Mouse (Mus musculus) liver, embryonic 11.5 days (tissue): ENCODE data around the gene Myo16. TPM values are rescaled to one million over a fixed set of nuclear protein-coding genes. Genes with fewer than 3 reads are reported as not detected.

Experiments used
- ATAC-seq: fragments of 200-750 bp; cut with Nextera tagmentation; replicated peaks from 2 replicates; pipeline ENCODE4 v1.8.0; 2017; ENCODE audit warnings: moderate number of reproducible peaks, mild to moderate bottlenecking, moderate TSS enrichment, moderate library complexity; ENCODE audit not compliant: low FRiP score
- DNase-seq: peaks from one replicate; pipeline ENCODE4 v3.0.0-alpha.2; 2017; ENCODE audit warnings: low spot score
- H3K27ac ChIP-seq: fragments of 300-500 bp; sonication (generic); 2 replicates; pipeline ENCODE4 v1.5.1; 2014; ENCODE audit warnings: mild to moderate bottlenecking, low read depth, low read length, control low read depth
- H3K27me3 ChIP-seq: fragments of 300-500 bp; sonication (generic); replicated peaks from 2 replicates; pipeline ENCODE4 v1.6.1; 2014; ENCODE audit warnings: low read length, mixed read lengths; ENCODE audit not compliant: control insufficient read depth, insufficient read depth
- H3K36me3 ChIP-seq: fragments of 300-500 bp; sonication (generic); 2 replicates; pipeline ENCODE4 v1.6.1; 2014; ENCODE audit warnings: mild to moderate bottlenecking, low read length, moderate library complexity, mixed read lengths; ENCODE audit not compliant: control insufficient read depth, insufficient read depth
- H3K4me1 ChIP-seq: fragments of 300-500 bp; sonication (generic); replicated peaks from 2 replicates; pipeline ENCODE4 v1.6.1; 2014; ENCODE audit warnings: low read length, mixed read lengths; ENCODE audit not compliant: control insufficient read depth, insufficient read depth
- H3K4me2 ChIP-seq: fragments of 300-500 bp; sonication (generic); 2 replicates; pipeline ENCODE4 v1.6.1; 2014; ENCODE audit warnings: mild to moderate bottlenecking, control low read depth, moderate library complexity
- H3K4me3 ChIP-seq: fragments of 300-500 bp; sonication (generic); 2 replicates; pipeline ENCODE4 v1.5.1; 2014; ENCODE audit warnings: low read depth, low read length, control low read depth
- H3K9ac ChIP-seq: fragments of 300-500 bp; sonication (generic); 2 replicates; pipeline ENCODE4 v1.6.1; 2014; ENCODE audit warnings: low read depth, low read length, control low read depth
- H3K9me3 ChIP-seq: fragments of 300-500 bp; sonication (generic); 2 replicates; pipeline ENCODE4 v1.6.1; 2016; ENCODE audit warnings: low read length, inconsistent platforms, mixed read lengths; ENCODE audit not compliant: control insufficient read depth
- WGBS: fragments of 180-500 bp; shearing (Covaris S2); extraction: QIAGEN DNeasy Blood & Tissue Kit; methylation state at CpG from one replicate; pipeline ENCODE4 v1.1.7; 2014; 5-methylcytosine and 5-hydroxymethylcytosine counted together
- polyA plus RNA-seq: library from polyadenylated mRNA; unstranded; fragments of >200 nt; fragmentation: Nextera tagmentation; extraction: Ambion mirVana; gene quantifications from 2 replicates; pipeline ENCODE4 v1.2.1, GENCODE M21; 2014

Myo16 gene
- polyA plus RNA-seq, 1 experiment from 2014 or later = 0.07 TPM

DNA sequence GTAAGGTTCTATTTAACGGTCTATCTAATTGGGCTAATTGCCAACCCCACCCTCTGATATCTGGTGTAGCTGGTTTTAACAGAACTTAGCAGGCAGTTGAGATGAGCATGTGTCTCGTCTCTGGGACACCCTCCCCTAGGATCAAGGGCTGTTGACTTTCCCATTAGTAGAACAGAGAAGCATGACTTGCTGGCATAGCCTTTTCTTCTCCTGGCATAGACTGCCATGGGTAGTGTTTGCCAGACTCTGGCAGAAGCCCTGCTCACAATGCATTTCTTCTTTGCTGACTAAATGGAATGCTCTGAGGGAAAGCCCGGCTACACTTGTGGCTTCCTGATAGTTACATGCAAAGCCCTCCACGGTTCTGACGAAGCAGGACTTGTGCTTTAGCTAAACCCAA is 45.6 kb downstream of the Myo16 start:
- WGBS = 85% methylated on average over 5 of the region's 5 CpGs
- DNase-seq (peak; percentile 6), ATAC-seq (no peak)

DNA sequence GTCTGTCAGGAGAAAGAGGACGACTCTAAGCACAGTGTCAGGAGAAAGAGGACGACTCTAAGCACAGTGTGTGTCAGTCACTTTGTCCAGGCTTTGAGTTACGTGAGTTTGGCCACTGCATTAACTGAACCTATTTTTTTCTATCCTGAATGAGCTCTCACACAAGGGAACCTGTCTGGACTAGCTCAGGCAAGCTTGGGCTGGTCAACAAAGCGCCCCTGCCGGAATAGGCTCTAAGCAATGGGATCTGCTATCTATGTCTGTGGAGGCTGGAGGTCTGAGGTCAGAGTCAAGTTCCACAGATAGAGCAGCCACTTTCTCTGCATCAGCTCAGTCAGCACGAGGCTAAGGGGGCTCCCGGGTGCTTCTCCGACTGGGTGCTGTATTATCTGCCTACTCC is 46.3 kb downstream of the Myo16 start:
- DNase-seq (peak; percentile 16), ATAC-seq (no peak)
- WGBS = 70% methylated on average over 8 of the region's 8 CpGs
- H3K27me3 ChIP-seq = no peaks in the 10 kb centered on the region
- H3K4me3 ChIP-seq = no peak overlapping the region
- H3K27ac ChIP-seq = no peak overlapping the region
- no peaks in the 10 kb centered on the region for H3K9me3 ChIP-seq
- no peaks in the 10 kb centered on the region for H3K36me3 ChIP-seq
- no peaks in the 10 kb centered on the region for H3K4me1 ChIP-seq
- H3K4me2 ChIP-seq = no peak overlapping the region
- no peak overlapping the region for H3K9ac ChIP-seq

More for the DNA sequence above, 45.6 kb downstream of the Myo16 start:
- H3K9me3 ChIP-seq = no peaks in the 10 kb centered on the region
- no peak overlapping the region for H3K27ac ChIP-seq
- no peaks in the 10 kb centered on the region for H3K36me3 ChIP-seq
- no peak overlapping the region for H3K4me2 ChIP-seq
- no peak overlapping the region for H3K9ac ChIP-seq
- no peaks in the 10 kb centered on the region for H3K4me1 ChIP-seq
- H3K4me3 ChIP-seq = no peak overlapping the region
- no peaks in the 10 kb centered on the region for H3K27me3 ChIP-seq

DNA sequence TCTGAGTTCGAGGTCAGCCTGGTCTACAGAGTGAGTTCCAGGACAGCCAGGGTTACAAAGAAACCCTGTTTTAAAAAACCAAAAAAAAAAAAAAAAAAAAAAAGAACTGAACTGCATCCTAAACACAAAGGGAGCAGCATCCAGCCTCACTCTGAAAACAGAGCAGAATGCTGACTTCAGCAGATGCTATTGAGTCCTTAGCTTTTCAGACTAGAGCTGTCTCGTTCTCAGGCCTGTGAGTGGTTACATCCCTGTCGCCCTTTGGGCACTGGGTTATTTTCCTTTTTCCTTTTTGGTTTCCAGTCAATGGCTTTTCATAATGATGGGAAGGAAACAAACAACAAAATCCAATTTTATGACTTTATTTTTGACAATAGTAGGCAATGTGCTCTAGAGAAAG is 61.3 kb downstream of the Myo16 start:
- Histone ChIP-seq H3K4me2 (no peak overlapping the region), H3K9ac (no peak overlapping the region), H3K27me3 (no peaks in the 10 kb centered on the region), H3K36me3 (no peaks in the 10 kb centered on the region), H3K4me1 (no peaks in the 10 kb centered on the region), H3K9me3 (no peaks in the 10 kb centered on the region), H3K4me3 (no peak overlapping the region), H3K27ac (no peak overlapping the region)
- DNase-seq (no peak), ATAC-seq (no peak)
- 62% methylated on average over 3 of the region's 3 CpGs for WGBS

DNA sequence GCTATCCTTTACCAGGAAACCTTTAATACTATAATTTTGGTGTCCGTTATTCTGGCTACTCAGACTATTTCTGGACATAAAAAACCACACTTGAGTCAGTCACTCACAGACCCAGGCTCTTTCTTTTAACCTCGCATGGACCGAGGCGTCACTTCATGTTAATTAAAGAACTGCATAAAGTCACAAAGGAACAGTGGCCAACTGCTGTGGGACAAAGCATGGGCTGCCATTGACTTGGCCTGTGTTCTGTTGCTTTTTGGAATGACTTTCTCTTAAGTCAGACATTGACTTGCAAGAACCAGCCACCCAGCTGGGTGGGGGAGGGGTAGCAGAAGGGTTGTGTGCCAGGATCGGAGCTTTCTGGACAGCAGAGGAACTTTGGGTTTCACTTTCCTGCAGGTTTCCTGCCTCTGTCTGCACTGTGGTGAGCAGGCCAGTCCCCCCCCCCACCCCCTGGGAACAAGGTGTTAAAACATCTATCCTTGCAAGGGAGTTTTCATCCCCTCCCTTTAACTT is 66.1 kb downstream of the Myo16 start:
- Histone ChIP-seq H3K36me3 (no peaks in the 10 kb centered on the region), H3K9ac (no peak overlapping the region), H3K4me1 (no peaks in the 10 kb centered on the region), H3K27me3 (no peaks in the 10 kb centered on the region), H3K27ac (no peak overlapping the region), H3K4me3 (no peak overlapping the region), H3K4me2 (no peak overlapping the region), H3K9me3 (no peaks in the 10 kb centered on the region)
- WGBS = 71% methylated on average over 5 of the region's 5 CpGs
- ATAC-seq (no peak), DNase-seq (no peak)

DNA sequence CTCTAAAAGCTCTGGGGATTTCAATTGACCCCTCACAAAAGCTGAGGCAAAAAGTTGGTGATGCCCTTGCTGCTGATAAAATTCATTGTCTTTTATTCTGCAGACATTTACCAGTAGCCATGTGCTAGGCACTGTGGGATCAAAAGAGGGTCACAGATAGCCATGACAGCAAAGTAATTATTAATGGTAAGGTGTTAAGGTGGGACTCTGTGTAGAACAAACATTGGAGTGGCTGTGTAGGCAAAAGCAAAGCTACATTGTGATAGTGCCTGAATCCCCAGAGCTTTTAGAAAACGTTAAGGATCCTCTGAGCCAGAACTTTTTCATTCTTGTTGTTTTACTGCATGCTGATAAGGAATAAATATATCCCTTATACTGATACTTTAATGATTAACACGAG is 69.1 kb downstream of the Myo16 start:
- Histone ChIP-seq H3K4me3 (no peak overlapping the region), H3K27me3 (no peaks in the 10 kb centered on the region), H3K9me3 (no peaks in the 10 kb centered on the region), H3K27ac (no peak overlapping the region), H3K36me3 (no peaks in the 10 kb centered on the region), H3K9ac (no peak overlapping the region), H3K4me1 (no peaks in the 10 kb centered on the region), H3K4me2 (no peak overlapping the region)
- no peak for DNase-seq
- no peak for ATAC-seq
- 42% methylated on average over 2 of the region's 2 CpGs for WGBS

DNA sequence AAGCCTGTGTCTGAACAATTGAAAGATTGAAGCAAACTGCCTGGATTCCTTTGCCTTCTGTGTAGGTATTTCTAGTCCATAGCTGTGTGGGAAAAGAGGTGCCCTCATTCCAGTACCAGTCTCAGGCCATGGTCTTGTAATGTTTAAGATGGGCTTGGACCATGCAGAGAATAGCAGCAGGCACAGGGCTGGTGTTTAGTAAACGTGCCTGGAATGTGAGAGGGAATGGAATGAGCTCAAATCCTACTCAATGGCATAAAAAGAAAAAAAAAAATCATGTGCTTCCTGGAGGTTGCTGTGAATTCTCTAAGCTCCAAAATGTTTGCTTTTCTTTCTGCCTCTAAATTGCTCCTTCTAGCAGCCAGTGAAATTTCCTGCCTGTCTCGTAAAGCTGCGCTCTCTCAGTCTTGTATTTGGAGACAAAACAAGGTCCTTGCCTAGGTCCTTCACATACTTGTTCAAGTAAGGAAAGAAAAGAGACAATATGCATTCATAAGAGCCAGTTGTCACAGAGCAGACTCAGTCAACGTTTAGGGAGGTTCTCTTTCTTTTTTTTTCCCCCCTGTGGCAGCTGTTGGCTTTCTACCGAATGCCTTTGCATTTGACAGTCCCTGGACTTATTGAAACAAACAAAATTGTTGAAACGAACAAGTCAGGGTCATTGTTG is 70.0 kb downstream of the Myo16 start:
- Histone ChIP-seq H3K27me3 (no peaks in the 10 kb centered on the region), H3K27ac (no peak overlapping the region), H3K36me3 (no peaks in the 10 kb centered on the region), H3K9ac (no peak overlapping the region), H3K4me1 (no peaks in the 10 kb centered on the region), H3K9me3 (no peaks in the 10 kb centered on the region), H3K4me2 (no peak overlapping the region), H3K4me3 (no peak overlapping the region)
- ATAC-seq (no peak), DNase-seq (no peak)
- 56% methylated on average over 6 of the region's 6 CpGs for WGBS

DNA sequence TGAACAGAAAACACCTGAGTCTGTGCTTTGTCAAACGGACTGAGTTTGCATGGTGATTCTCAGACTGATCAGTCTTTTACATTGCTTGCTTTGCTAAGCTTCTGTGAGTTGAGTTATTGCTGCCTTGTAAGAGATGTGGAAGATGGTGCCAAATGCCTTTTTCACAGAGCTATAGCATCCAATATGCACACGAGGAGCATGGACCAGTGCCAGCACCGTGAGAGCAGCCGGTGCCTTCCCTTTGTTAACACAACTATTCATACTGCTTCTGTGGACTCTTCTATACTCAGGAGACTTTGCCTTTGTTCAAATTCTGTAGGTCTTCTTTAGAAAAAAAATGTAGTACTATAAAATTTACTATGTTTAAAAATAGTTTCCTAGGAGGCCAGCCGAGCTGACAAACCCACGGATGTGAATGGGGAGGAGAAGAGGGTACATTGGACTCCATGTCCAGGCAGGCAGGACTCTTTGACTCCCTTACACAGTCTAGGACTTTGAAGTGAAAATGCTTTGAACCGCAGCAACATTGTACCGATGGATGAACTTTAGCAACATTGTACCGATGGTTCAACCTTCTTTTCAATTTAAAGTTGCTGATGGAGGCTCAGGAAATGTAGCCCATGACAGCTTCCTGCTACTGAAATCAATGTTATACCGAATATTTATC is 70.7 kb downstream of the Myo16 start:
- WGBS = 76% methylated on average over 10 of the region's 10 CpGs
- ATAC-seq = no peak
- Histone ChIP-seq H3K9ac (no peak overlapping the region), H3K4me3 (no peak overlapping the region), H3K4me2 (no peak overlapping the region), H3K9me3 (no peaks in the 10 kb centered on the region), H3K27me3 (no peaks in the 10 kb centered on the region), H3K36me3 (no peaks in the 10 kb centered on the region), H3K27ac (no peak overlapping the region), H3K4me1 (no peaks in the 10 kb centered on the region)
- DNase-seq = no peak

DNA sequence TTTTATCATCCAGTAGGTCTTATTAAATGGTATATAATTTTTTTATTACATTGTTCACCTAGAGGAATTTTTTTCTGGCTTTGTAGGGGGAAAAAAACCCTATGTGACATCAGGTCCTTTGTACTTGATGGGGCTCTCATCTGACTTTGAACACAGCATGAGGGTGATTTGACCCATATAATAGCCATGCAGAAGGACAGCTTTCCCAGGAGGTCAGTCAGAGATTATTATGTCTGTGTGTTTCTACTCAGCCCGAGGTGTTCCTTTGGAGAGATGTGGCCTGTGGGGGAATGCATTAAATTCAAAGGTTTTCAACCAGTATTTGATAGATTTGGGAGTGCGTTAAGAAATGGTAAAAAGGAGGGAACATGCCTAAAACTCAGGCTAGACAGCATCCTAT is 71.3 kb downstream of the Myo16 start:
- ATAC-seq (no peak), DNase-seq (no peak)
- Histone ChIP-seq H3K4me1 (no peaks in the 10 kb centered on the region), H3K9me3 (no peaks in the 10 kb centered on the region), H3K4me3 (no peak overlapping the region), H3K36me3 (no peaks in the 10 kb centered on the region), H3K27me3 (no peaks in the 10 kb centered on the region), H3K27ac (no peak overlapping the region), H3K9ac (no peak overlapping the region), H3K4me2 (no peak overlapping the region)
- WGBS = 80% methylated on average over 2 of the region's 2 CpGs
